Mouse (Mus musculus) embryo, embryonic 11 days (tissue): ENCODE results near the gene Zfp108.
"Not testable (repeated sequence)": the region's sequence is repeated elsewhere in the genome, so short reads cannot be mapped to it uniquely, and the experiment has no call there.

Experiments used
- DNase-seq: peaks from one replicate; pipeline ENCODE4 v3.0.0-alpha.2; 2015

Gene Zfp108

DNA sequence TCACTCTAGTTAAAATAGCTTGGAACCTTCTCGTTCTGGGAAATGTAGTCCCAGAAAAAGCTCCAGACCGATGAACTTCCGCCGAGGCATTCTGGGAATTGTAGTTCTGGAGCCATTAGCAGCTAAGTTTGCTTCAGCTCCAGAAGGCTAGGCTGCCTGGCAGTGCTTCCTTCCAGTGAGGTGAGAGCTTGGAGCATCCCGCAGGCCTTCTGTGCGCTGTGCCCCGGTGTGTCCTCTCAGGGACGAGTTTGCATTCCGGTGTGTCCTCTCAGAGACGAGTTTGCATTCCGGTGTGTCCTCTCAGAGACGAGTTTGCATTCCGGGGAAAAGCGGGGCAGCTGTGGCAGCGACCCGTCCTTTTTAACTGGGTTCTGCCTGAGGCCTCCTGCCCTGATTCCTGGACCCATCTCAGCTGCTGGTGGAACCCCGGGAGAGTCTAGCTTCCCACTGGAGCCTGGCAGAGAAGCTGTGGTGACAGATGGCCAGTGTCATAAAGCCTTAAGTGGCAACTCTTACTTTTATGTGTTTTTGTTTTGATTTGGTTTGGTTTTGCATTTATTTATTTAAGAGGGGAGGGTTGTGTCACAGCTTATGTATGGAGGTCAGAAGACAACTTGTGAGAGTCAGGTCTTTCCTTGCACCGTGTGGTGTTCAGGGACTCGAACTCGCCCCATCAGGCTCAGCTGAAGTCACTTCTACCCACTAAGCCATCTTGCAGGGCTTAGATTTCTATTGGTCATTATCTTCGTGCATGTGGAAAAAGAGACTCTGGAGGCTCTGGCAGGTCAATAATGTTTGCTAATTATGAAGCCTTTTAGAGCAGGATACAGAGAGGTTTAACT, at the start of gene Zfp108:
Gene Zfp108 (plus strand): TSS at position 162 of the 842 bp plus-strand sequence.
- peak; percentile 91 for DNase-seq

DNA sequence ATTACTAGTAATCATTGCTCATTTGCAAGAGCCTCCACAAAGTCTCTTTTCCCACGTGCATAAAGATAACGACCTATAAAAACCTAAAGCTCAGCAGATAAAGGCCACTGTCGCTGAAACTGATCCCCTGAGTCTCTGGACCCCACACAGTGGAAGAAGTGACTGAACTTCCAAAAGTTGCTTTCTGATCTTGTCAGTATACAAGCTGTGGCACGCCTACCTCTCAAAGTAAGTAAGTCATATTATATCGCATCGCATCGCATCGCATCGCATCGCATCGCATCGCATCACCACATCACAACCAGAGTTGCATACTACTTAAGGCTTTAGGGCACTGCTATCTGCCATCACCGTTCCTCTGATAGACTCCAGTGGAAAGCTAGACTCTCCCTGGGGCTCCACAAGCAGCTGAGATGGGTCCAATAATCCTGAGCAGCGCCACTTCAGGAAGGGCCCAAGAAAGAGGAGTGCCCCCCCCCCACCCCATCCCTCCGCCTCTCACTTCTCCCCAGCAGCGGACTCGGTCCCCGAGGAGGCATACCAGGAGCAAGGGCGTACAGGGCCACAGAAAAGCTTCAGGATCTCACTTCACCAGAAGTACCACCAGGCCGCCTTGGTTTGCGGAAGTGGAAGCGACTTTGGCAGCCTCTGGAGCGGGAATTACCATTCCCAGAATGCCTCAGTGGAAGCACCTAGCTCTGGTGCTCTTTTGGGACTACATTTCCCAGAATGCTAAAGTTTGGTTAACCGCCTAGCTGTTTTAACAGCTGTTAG, 46.9 kb upstream of the Zfp108 start:
- peak; percentile 90 for DNase-seq

DNA sequence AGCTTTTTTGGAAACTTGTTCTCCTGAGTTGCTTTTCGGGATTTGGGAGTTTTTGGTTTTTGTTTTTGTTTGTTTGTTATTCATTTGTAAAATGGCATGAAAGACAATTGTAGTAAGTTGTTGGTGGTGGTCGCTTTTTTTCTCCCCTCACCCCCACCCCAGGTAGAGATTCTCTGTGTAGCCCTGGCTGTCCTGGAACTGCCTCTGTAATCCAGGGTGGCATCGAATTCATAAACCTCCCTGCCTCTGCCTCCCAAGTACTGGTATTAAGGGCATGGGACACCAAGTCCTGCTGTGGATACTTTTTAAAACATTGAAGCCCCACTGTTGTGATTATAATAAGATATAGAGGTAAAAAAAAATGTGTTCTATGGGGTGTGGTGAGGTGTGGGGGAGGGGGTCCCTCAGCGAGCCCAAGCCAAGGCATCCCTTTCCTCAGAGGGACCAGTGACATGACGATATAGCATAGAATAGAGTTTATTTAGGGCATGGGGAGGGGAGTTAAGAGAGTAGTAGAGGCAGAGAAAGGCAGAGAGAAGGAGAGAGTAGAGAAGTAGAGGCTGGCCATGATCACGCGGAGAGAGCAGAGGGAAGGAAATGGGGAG, 46.2 kb upstream of the Zfp108 start:
- no peak for DNase-seq

DNA sequence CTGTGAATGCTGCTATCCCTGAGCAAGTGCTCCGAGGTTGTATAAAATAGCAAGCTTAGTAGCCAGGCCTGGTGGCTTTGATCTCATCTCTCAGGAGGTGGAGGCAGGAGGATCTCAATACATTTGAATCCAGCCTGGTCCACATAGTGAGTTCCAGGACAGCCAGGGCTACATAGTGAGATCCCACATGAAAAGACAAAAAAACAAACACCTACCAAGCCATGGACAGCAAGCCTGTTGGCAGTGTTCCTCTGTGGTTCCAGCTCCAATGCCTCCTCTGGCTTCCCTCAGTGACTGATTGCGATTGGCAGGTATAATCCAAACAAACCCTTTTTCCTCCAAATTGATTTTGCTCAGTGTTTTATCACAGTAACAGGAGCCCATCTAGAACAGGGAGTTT, 44.3 kb upstream of the Zfp108 start:
- no peak for DNase-seq

DNA sequence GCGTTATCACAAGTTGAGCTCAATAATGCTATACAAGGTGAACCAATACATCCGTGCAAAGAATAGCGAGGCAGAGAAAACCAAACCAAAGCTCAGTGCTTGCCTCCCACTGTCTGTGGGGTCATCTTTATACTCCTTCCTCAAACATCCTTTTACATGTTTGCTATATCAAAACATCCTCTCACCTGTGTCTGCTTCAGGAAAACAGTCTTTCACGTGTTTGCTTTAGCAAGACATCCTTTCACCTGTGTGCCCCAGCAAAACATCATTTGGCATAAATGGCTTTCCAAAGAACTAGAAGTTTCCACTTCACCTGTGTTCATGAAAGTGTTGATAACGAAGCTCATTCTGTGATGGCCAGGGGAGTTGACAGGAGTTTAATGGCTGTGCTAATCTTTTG, 43.3 kb upstream of the Zfp108 start, which contains the start of gene Zfp111:
Gene Zfp111 (minus strand): TSS at position 101 of the 400 bp plus-strand sequence.
- no peak for DNase-seq

DNA sequence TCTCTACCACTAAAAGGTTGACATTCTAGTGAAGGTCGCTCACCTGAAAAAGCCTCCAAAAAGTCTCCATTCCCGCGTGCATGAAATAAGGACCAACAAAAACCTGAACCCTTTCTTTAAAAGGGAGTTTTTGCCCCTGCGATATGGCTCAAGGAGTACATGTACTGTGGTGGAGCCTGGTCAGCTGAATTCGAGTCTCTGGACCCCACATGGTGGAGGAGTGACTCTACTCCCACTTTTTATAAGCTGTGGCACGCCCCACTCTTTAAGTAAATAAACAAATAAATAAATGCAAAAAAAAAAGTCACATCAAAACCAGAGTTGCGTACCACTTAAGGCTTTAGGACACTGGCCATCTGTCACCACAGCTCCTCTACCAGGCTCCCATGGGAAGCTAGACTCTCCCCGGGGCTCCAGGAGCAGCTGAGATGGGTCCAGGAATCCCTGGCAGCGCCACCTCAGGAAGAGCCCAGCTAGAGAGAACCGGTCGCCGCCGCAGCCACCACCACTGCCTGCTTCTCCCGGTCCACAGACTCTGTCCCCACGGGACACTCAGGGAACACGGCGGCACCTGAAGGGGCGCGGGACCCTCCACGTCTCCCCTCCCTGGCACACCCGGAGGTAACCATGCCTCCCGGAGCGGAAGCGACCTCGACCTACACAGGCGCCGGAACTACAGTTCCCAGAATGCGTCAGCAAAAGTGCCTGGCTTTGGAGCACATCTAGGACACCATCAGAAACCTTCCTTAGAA, 17.4 kb upstream of the Zfp108 start, which contains the start of gene Zfp109:
Gene Zfp109 (minus strand): TSS at position 521 of the 752 bp plus-strand sequence.
- peak; percentile 85 for DNase-seq

DNA sequence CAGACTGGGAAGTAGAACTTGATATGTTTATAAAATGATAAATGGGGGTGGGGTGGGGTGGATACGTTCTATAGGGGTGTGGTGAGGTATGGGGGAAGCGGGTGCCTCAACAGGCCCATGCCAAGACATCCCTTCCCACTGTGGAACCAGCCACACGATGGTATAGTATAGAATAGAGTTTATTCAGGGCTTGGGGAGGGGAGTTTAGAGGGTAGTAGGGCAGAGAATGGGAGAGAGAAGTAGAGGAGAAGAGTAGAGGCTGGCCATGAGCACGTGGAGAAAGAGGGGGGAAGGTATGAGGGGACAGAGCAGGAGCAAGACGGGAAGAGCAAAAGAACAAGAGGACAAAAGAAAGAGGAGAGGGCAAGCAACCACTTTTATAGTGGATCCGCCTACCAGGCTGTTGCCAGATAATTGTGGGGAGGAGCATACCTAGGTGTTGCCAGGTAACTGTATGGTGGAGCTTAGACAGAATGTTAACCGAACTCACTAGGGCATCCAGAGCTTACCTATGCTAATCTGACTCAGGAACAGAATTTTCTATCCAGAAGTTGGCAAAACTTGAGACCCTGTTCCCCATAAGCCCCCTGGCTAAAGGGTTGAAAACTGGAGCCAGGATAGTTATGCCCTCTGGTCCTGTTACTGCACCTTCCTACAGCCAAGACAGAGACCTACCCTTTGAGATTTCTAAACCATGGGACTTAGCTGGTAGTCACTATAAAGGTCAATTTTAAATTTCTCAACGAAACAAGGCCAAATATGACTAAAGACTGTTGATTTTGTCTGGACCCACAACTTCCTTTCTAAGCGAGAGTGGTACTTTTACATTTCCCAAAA, 597 bp upstream of the Zfp108 start:
- no peak for DNase-seq

DNA sequence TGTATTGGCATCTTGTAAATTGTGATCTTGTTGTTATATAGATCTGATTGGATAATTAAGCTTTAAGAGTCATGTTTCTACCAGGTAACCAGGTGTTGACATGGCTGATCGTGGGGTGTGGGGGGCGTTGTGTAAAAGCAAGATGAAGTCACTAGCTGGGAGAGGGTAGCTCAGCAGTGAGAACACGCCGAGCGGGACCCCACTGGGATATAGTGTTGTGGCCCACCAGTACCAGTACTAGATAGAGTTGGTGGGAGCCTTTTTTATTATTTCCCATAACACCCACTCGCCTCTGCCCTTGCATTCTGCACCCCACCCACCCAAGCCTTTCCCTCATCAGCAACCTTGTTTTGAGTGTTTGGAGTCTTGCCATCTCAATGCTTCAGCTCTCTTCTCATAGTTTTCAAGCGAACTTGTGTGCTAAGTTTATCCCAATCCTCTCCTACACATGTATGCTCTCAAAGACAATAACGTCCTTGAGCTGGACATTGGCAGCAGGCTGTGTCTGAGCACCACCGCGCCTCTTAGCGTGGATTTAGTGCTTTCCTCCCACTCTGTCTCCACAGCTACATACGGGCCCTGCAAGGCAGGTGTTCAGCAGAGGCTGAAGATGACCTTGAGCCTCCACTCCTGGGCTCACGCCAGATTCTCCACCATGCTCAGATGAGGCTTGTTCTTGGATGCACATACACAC, 4.9 kb downstream of the Zfp108 start:
- DNase-seq: no peak

DNA sequence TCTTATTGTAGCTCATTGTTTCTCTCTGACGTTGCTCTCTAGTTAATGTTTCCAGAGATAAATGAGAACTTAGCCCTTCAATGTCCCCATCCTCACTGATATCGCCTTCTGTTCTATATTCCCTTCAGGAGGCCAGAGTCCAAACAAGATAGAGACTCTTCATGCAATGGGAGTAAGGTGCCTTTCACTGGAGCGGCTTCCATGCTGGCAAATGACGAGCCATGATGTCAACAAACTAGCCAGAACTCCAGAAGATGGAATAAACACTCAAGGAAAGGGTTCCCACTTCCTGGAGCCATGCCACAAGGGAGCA, 5.4 kb downstream of the Zfp108 start:
- no peak for DNase-seq

DNA sequence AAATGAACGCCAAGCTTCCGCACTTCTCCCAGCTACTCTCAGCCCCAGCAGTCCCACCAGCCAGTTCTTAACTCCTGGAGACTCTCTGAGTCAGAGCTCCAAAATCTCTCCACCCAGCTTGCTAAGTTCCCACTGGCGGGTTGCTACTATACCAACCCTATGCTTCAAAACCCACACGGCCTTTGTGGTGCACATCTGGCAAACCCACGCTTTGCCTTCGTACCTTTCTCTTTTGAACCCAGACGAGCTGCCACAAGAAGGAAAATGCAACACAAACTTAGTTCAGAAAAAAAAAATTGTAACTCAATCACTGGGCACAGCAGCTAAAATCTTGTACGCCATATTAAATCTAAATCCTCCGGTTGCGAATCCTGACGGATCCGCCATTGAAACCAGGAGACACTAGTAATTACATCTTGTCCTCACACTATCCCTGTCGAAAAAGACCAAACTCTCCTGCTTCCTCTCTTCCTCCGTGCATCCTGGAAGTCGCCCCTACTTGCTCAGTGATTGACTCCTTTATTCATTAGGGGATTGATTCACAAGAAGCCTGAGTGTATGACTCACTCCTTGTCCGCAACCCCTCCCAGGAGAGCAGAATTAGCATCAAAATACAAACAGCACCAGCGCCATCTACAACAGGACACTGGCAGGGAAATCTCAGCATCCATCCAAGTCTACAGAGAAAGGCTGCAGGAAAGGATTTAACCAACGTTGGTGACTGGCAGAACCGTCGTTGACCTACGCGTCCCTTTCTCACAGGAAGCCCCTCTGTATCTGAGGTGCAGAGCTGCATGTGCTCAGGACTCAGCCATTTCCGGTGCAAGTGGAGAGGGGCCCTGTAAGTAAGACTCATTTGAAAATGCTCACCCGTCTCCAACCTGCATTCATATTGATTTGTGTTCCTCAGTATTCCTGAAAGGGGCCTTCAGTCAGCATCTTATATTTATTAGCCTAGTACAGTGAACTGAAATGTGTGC, 13.9 kb downstream of the Zfp108 start:
- DNase-seq: no peak

DNA sequence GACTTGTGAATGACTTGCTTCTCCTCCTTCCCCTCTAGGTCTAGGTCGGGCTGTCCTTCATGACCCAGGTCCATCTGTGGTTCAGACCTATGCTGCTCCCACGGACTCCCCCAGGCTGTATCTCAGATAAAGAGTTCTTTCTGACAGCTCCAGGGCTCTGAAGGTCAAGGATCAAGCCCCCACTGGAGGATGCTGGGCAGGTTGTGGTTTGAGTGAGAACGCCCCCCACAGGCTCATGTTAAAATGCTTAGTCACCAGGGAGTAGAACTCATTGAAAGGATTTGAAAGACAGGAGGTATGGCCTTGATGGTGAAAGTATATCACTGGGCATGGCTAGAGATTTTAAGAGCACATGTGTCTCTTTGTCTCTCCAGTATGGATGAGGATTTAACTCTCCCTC, 14.7 kb downstream of the Zfp108 start:
- DNase-seq: no peak

DNA sequence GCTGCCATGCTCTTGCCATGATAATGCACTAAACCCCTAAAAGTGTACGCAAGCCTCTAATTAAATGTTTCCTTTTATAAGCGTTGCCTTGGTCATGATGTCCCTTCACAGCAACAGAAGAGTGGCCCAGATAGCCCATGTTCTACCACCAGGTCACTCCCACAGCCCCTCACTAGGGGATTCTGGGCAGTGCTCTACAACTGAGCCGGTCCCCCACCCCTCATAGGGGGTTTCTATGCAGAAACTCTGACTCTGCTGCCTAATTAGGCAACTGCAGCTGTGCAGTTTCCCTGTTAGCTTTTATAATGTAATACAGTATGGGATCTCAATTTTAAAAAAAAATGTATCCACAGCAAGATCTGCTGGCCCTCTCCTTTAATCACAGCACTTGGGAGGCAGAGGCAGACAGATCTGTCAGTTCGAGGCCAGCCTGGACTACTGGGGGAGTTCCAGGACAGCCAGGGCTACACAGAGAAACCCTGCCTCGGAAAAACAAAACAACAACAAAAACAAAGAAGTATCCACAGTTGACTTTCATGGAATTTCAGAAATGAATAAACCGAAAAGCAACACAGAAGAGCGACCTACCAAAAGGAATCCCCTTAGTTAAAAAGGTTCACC, 15.2 kb downstream of the Zfp108 start:
- no peak for DNase-seq

DNA sequence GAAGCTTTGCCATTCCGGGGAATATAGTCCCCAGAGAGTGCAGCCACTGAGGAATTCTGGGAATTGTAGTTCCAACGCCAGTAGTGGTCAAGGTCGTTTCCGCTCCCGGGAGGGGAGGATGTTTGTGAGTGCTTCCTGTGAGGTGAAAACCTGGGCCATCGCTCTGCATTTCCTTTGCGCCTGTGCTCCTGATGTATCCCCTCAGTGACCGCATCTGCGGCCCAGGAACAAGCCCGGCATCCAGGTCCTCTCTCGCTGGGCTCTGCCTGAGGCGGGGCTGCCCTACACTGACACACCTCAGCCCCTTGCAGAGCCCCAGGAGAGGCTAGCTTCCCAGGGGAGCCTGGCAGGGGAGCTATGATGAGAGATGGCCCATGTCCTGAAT, 15.7 kb downstream of the Zfp108 start, which contains the start of gene Zfp93:
Gene Zfp93 (plus strand): TSS at position 133 of the 385 bp plus-strand sequence.
- DNase-seq: peak; percentile 93

DNA sequence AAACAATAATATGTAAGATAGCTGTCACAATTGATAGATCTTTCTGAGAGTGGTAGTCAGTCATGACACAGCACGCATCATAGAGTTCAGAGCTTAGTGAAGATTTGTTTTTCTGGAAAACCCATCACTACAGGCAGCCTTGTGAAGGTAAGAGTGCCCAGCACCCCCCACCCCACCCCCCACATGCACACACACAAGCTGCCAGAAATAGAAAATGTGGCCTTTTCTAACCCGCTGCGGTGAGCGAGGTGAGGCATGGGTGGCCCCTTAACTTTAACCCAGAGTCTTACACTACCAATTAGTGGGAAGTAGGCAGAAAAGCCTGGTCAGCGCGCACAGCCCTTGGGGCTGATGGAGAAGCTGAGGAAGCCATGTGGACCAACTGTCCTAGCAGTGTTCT, 16.6 kb downstream of the Zfp108 start:
- no peak for DNase-seq

DNA sequence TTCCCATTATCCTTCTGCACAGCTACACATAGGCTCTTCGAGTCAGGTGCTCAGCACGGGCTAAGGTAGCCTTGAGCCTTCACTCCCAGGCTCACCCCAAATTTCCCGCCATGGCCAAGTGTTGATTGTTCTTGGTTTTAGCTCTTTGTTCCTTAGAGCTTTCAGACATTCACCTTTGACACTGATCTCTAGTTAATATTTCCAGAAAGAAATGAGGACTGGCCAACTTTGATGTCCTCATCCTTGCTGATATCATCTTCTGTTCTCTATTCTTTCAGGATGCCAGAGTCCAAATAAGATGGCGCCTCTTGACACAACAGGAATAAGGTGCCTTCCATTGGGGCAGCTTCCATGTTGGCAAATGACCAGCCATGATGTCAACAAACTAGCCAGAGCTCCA, 19.9 kb downstream of the Zfp108 start:
- DNase-seq: no peak

DNA sequence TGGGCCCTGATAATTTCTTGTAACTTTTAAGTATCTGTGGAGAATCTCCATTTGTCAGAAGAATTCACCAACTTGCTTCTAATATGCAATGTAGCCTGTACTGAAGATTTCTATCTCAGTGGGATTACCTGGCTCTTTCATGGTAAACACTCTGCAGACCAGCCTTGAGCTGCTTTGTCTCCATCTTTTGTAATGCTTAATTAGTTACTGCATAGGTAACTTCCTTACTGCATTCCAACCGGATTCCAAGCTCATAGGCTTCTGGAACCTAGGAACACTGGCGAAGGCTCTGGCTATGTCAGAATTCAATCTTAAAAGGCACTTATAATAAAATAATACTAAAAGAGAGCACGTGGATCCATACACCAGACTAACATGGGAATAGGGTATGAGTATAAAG, 24.2 kb downstream of the Zfp108 start:
- DNase-seq: not testable (repeated sequence)

DNA sequence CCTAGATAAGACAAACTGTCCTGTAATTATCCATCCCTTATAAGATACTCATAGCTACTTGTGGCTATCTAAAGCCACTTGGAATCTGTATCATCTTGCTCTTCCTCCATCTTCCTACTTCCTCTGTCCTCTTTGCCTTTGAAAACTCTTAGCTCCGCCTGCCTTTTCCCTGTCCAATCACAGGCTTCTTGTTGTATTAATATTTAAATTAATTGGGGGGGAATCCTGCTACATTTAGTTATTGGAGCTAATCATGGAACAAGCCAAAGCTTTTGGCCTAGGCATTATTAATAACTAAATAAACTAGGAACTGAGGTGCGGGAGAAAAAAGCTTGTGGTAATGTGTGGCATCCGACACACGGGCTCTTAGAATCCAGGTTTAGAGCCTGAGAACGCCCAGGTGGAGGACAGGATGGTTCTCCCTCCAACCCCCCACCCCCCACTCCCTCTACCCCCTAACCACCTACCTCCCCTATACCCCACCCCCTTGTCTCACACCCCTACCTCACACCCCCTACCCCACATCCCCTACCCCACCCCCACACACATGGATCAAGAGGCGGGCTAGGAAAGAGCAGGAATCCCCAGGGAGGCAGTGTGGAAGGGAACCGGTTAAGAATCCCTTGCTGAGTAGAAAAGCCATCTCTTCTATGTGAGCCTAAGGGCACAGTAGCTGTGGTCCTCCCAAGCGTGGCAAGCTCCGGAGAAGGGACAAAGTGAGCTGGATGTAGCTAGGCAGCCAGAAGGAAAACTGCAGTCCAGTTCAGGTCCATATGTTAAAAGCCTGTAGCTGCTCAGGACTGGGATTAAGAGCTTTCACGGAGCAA, 25.6 kb downstream of the Zfp108 start:
- DNase-seq: no peak

DNA sequence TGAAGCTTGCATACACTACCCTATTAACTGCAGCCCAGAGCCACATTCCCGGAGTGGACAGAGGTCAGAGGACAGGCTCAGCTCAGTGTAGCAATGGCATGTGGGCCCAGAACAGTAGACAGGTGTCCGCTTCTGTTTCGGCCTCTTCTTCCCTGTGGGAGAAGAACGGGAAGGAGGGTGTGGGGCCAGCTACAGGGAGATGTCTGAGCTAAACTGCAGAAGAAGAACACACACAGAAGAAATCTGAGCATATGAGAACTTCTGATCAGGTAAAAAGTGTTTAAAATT, 26.2 kb downstream of the Zfp108 start:
- no peak for DNase-seq

DNA sequence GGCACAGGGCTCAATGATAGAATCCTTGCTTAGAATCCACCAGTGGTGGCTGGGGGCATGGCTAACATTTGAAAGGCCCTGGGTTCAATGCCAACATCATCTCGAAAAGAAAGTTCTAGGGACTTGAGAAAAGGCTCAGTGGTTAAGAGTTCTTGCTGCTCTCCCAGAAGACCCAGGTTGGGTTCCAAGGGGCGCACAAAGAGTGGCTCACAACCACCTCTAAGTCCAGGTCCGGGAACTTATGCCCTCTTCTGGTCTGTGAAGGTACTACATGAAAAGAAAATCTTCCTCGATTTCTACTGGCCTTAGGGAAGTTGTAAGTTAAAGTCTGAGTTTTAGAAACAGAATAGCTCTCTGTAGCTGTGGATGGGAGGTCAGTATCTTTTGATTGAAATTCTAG, 31.5 kb downstream of the Zfp108 start:
- no peak for DNase-seq
